Mouse (Mus musculus): ENCODE data around the gene Gm6614. TPM values are rescaled to one million over a fixed set of nuclear protein-coding genes. Genes with fewer than 3 reads are reported as not detected.

Gm6614 gene
- polyA plus RNA-seq, 1 experiment = not detected

DNA sequence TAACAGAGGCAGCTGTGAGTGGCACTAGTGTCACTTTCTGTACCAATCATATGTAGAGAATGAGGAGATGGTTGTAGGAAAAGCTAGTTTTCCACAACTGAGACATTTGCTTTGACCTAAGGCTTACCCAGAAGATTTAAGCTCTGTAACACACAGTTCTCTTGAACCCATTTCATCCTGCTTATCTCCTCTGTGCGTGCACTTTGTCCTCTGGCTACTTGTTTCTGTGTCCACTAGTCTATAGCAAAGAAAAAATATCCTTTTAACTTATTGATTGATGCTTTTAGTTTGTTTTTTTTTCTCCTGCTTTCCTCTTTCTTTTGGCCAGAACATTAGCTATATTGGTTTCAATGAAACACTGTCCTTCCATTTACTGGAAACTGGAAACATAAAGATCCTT lies 48.8 kb downstream of the Gm6614 start:
- TF ChIP-seq CTCF (IDR thresholded peaks at IDR 0.05; ENCODE audit: borderline replicate concordance, insufficient read depth, low read length) = no peak
- Histone ChIP-seq H3K4me3 (ENCODE audit: insufficient read depth, low read length) (no peak overlapping the region), H3K27ac (ENCODE audit: insufficient read depth, low read length) (no peak overlapping the region), H3K4me1 (ENCODE audit: control insufficient read depth, insufficient read depth, low read length) (no peaks in the 10 kb centered on the region)

DNA sequence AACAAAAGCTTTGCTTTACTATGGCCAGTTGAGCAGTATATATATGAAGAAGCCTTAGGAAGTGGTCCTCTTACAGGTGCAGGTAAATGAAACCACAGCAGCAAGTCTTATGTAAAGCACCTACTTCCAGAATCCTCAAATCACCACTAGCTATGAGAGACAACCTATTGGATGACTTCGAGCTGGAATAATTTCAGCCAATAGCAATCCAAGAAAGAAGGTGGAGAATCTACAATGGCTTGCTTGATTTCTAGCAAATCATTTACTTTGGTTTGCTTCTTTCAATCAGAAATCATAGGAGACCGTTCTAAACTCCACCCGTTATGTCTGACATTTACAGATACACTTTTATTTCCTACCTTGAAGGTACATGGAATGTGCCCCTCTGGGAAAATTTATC lies 49.4 kb downstream of the Gm6614 start:
- no peak overlapping the region for H3K27ac ChIP-seq (ENCODE audit: insufficient read depth, low read length)
- TF ChIP-seq POLR2A (IDR thresholded peaks at IDR 0.05; ENCODE audit: low read depth, low read length) (no peak), CTCF (IDR thresholded peaks at IDR 0.05; ENCODE audit: borderline replicate concordance, insufficient read depth, low read length) (no peak)
- no peak overlapping the region for H3K4me3 ChIP-seq (ENCODE audit: insufficient read depth, low read length)
- no peaks in the 10 kb centered on the region for H3K4me1 ChIP-seq (ENCODE audit: control insufficient read depth, insufficient read depth, low read length)

DNA sequence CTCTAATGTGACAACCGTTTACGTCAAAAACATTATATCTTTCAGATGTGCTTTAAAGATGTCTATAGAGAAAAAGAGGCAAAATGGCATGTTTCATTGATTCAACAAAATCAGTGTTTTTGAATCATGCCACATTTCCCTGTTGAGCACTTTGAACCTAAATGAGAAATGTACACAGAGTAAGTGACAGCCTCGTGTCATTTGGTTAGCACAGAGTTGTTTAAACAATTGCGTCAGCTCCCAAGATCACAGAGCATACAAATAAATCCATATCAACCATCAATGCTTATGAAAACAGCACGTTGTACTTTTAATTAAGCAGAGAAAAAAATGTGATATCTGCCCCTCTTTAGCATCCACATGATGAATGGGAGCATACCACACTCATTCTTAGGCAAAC lies 50.7 kb downstream of the Gm6614 start:
- no peak overlapping the region for H3K4me3 ChIP-seq (ENCODE audit: insufficient read depth, low read length)
- TF ChIP-seq POLR2A (IDR thresholded peaks at IDR 0.05; ENCODE audit: low read depth, low read length) (no peak), CTCF (IDR thresholded peaks at IDR 0.05; ENCODE audit: borderline replicate concordance, insufficient read depth, low read length) (no peak)
- H3K27ac ChIP-seq (ENCODE audit: insufficient read depth, low read length) = no peak overlapping the region
- H3K4me1 ChIP-seq (ENCODE audit: control insufficient read depth, insufficient read depth, low read length) = no peaks in the 10 kb centered on the region

DNA sequence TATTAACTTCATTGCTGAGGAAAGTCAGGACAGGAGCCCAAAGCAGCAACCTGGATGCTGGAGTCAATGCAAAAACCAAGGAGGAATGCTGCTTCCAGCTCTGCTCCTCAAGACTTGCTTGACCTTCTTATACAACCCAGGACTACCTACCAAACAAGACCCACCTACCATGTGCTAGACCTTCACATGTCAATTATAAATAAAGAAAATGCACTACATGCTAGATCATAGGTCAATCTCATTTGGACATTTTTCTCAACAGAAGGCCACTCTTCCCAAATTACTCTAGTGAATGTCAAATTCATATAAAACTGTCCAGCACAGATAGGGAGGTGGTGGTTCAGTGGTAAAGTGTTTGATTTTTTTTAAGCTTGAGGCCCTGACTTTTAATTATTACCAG lies 64.4 kb downstream of the Gm6614 start, which contains the start of gene Slco1a1:
Gene Slco1a1, minus strand, starts transcription at position 101 of the 400 bp plus-strand sequence.
- H3K4me1 ChIP-seq (ENCODE audit: control insufficient read depth, insufficient read depth, low read length) = no peaks in the 10 kb centered on the region
- no peak within 1 kb of the TSS for H3K27ac ChIP-seq (ENCODE audit: insufficient read depth, low read length)
- H3K4me3 ChIP-seq (ENCODE audit: insufficient read depth, low read length) = no peak within 1 kb of the TSS
- no peak for TF ChIP-seq CTCF (IDR thresholded peaks at IDR 0.05; ENCODE audit: borderline replicate concordance, insufficient read depth, low read length)

DNA sequence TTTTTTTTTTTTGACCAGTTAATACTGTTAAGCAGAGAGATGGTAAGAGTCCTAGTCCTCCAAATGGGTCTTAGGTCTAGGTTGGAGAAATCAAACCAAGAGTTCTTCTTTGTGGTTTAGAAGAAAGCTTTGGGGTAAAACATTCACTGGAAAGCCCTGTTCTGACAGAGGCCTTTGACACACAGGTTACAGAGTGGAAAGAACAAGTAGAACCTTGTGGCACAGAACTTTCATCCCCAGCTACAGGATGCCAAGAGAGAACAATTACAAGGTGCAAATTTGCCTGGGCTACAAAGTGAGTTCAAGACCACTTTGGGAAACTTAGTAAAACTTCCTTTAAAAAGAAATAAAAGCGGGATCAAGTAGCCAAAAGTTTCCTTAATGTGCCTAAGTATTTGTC lies 70.8 kb downstream of the Gm6614 start:
- Histone ChIP-seq H3K4me1 (ENCODE audit: control insufficient read depth, insufficient read depth, low read length) (no peaks in the 10 kb centered on the region), H3K27ac (ENCODE audit: insufficient read depth, low read length) (no peak overlapping the region), H3K4me3 (ENCODE audit: insufficient read depth, low read length) (no peak overlapping the region)
- TF ChIP-seq CTCF (IDR thresholded peaks at IDR 0.05; ENCODE audit: borderline replicate concordance, insufficient read depth, low read length) = no peak
- no peak for TF ChIP-seq POLR2A (IDR thresholded peaks at IDR 0.05; ENCODE audit: low read depth, low read length)

Other genes starting within 250 kb of the Gm6614 start
- gene Gm5724, start 237.6 kb downstream of the Gm6614 start, polyA plus RNA-seq (2011; ENCODE audit: insufficient read length, low read depth, missing spikeins) = not detected in 2 replicates
- not detected in 2 replicates for gene Slco1a4, start 155.2 kb downstream of the Gm6614 start, polyA plus RNA-seq (2011; ENCODE audit: insufficient read length, low read depth, missing spikeins)
- not detected in 2 replicates for gene Slco1a1, start 64.5 kb downstream of the Gm6614 start, polyA plus RNA-seq (2011; ENCODE audit: insufficient read length, low read depth, missing spikeins)
- not detected in 2 replicates for gene Slco1a6, start 197.1 kb upstream of the Gm6614 start, polyA plus RNA-seq (2011; ENCODE audit: insufficient read length, low read depth, missing spikeins)